Mouse (Mus musculus): ENCODE results near the gene Nsd2.

Nsd2 gene

DNA sequence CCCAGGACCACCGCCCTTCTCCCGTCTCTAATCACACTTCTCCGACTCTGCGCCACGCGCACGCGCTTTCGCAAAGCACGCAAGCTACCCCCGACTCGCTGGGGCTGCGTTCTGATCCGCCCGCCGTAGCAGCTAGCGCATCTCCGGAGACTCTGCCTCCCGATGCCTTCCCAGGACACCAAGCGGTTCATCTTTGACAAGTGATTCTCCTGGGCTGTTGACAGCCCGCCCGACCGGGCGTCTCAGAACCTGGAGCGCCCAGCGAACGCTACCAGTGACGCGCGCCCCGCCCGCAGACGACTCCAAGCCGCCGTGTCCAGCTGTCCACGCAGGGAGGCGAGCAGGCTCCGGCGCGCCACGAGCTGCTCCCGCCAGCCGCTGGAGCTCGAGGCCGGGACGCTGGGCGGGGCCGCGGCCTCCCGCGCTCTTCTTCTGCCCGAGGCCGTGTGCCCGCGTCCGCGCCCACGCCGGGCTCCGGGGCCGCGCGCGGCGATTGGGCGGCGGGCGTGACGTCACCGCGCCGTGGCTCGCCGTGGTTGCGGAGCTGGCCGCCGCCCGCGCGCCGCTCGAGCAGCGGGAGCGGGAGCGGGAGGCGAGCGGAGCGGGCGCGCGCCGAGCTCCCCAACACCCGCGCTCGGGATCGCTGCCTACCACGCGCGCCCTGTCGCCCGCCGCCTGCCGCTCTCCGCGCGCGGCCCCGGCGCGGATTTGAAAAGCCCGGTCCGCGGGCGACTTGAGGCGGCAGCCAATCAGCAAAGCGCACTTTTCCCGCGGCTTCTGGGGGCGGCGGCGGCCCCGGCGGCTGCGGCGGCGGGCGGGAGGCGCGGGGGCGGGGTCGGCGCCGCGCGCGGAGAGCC is at the start of gene Nsd2:
TSS of gene Nsd2 (plus strand) at position 850 of the 857 bp plus-strand sequence.
- DNase-seq (ENCODE audit: low spot score) = peak; percentile 89

DNA sequence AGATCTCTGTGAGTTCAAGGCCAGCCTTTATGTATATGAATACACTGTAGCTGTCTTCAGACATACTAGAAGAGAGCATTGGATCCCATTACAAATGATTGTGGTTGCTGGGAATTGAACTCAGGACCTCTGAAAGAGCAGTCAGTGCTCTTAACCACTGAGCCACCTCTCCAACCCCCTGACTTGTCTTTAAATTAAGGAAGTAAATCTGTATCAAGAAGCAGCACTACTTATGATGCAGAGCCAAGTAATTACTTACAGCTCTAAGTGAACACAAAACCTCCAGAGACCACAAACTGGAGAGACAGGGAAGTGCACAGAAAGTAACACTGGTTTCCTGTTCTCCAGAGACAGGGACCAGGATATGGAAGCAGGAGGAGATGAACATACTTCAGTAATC is 43.3 kb upstream of the Nsd2 start:
- DNase-seq (ENCODE audit: low spot score) = no peak

DNA sequence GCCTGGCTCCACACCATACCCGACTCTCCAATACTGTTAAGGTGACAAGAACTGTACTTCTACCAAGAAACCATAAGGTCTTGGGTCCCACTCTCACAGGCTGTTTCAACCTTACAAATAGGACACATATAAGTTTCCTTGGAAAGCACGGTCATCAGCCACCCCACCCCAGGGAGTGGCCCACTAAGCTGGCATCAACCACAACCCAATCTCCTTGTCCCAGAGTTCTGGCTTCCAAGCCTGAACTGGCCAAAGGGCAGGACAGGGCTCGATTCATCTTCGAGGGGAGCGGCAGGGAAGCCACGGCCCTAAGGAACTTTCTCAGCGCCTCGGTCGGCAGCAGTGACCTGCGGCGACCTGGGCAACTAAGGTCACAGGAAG is 38.6 kb upstream of the Nsd2 start:
- peak; percentile 50 for DNase-seq (ENCODE audit: low spot score)

DNA sequence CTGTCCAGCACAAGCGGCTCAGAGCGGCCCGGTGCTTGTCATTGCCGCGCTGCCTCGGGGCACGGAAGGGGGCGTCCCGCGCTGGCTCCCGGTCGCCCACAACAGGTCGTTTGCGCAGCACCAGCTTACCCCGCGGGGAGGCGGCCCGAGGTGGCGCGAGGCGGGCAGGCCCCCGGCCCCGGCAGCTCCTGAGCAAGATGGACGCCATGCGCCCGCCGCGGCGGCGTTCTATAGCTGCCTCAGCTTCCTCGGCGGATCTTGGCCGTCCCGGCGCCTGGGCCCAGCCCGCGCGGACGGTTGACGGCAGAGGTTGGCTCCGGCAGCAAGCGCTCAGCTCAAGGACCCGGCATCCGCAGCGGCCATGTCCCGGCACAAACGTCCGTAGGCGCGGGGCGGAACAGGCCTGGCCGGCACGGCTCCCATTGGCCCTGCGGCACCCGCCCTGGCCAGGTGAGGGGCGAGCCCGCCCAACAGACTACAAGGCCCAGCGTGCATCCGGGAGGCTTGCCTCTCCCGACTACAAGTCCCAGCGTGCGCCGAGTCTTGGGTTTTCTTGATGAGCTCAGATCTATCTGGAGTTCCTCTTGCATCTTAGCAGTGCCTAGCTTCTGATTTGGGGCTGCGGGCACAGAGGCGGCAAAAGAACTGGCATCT is 38.1 kb upstream of the Nsd2 start, which contains the start of gene Letm1:
TSS of gene Letm1 (minus strand) at position 473 of the 654 bp plus-strand sequence.
- peak; percentile 95 for DNase-seq (ENCODE audit: low spot score)

DNA sequence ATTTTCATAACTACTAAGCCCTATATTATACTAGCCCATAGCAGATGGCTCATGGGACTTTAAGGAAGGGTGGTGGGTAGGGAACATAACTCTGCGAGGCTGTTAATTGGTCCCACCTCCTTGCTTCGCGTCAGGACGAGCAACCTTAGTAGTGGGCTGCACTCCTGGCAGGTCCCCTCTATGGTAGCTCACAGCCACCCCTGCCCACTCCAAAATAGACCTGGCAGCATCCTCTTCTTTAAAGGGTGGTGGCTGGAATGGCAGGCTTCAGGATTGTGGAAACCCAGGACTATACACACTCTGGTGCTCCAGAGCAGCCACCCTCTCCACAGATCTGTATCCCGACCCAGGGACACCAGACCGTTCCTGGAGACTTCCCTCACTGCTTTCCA is 37.5 kb upstream of the Nsd2 start:
- no peak for DNase-seq (ENCODE audit: low spot score)

DNA sequence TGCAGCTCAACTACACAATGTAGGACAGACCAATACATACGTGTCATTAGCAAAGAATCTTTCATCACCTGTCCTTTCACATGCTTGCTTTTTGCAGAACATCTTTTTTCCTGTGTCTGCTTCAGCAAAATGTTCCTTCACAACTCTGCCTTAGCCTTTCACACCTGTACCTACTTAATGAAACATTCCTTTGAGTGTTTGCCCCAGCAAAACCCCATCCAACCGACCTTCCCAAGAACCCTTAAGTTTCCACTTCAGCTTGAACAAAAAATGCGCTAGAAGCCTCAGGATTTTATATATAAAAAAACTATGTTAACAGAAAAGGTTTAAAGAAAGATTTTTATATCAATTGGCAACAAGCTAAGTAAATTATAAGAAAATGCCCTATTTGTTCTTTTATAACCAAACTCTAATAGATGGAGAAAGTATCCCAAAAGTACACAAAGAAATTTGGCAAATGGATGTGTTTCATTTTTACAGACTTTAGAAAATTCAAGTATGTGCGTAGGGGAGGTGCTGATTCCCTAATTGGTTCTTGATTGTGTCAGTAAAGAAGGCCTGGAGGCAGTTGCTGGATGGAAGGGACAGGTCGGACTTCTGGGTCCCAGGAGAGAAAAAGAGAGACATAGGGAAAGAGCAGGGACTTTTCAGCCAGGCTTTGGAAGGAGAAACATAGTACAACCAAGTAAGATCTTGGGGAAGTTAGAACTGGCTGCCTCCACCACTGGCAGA is 28.4 kb upstream of the Nsd2 start:
- DNase-seq (ENCODE audit: low spot score) = no peak

DNA sequence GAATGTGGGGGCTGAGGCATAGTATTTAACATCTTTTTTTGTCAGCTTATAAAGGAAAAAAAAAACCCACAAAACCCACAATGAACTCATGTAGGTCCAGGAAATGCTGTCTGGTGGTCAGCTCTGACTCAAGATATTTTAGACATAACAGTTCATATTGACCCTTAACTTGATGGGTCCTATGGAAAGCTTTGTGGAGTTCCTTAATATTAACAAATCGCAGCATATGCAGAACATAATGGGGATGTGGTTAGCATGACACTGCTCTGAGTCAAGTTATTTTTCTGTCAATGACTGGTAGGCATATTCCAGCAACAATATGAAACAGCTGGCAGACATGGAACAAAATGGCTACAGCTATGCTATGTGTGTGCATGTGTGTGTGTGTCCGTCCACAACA is 17.2 kb upstream of the Nsd2 start:
- no peak for DNase-seq (ENCODE audit: low spot score)

DNA sequence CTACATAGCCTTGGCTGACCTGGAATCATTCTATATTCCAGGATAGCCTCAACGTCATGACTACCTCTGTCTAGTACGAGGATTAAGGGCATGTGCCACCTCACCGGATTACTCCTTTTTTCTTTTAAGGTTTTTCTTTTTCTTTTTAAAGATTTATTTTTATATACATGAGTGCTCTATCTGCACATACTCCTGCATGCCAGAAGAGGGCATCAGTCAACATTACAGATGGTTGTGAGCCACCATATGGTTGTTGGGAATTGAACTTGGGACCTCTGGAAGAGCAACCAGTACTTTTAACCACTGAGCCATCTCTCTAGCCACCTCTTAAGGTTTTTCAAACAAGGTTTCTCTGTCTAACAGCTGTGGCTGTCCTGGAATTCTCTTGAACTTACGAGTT is 9.0 kb upstream of the Nsd2 start:
- no peak for DNase-seq (ENCODE audit: low spot score)

DNA sequence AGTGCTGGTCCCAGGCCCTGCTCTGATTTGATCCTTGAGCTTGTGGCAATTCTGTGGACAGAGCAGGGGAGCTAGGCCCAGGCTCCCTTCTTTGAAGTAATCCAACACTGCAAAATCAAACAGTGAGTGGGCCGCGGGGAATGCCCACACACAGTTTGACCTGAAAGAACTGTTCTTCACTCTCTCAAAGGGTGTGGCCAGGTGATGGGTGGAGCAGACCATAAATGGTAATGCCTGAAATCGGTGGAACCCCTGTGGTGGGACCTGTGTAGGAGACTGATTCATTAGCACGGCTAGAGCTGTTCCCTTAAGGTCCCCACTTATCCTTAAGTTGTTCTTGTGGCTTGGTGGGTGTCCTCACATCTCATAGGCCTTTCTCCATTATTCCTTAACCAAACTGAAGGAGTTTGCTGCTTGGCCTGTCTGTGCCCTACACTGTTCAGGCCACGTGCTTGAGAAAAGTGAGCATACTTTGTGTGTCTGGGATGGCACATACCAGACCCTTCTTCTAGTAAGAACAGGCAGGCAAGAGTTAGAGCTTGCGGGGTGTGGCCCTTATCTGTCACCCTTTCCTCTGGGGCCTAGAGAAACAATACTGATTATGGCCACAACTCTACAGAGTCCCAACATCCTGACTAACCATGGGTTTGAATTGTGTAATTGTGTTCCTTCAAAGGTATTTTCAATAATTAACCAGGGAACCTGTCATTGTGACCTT is 4.4 kb upstream of the Nsd2 start:
- no peak for DNase-seq (ENCODE audit: low spot score)

DNA sequence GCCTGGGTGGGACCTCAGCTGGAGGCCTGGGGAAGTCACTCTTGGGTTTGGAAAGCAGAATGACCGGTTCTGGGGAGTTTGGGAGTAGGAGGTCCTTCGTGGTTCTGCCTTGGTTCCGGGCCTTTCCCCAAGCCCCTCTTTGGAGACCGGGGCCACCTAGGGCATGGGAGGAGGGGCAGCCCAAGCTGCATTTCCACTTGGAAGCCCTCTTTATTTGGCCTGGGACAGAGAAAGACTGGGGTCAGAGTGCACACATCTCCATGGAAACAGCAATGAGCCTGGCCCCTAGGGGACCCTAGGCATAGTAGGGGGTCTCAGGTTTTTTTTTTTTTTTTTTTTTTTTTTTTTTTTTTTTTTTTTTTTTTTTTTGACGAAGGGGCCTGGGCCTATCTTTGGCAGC is 2.4 kb upstream of the Nsd2 start:
- DNase-seq (ENCODE audit: low spot score) = no peak

DNA sequence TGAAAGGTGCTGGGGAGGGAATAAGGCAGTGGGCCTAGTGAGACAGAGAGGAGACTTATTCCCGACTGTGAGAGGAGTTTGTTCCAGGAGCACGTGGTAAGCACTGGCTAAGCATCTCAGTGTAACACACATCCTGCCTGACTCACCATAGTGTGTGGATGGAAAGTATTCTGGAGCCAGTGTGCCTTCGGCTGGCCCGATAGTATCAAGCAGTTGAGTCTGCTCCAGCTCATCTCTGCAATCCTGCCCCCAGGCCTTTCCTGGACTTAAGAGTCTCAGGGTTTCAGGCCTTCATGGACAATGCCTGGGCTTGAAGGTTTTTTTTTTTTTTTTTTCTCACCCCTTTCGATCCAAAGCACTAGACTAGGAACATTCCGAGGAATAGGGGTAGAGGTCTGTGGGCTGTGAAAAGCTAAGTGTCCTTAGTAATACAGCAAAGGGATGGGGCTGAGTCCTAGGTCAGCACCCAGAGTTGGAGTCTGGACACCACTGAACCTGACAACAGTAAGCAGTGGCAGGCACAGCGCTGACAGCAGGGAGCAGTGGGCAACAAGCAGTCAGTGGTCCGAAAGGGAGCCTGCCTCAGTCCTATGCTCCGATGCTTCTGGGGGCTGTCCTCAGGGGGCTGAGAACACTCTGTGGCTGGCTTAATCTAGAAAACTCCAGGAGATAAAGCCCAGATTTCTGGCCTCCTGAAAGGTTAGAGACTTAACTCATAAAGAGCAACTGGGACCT is 1.2 kb upstream of the Nsd2 start:
- DNase-seq (ENCODE audit: low spot score) = peak; percentile 46

DNA sequence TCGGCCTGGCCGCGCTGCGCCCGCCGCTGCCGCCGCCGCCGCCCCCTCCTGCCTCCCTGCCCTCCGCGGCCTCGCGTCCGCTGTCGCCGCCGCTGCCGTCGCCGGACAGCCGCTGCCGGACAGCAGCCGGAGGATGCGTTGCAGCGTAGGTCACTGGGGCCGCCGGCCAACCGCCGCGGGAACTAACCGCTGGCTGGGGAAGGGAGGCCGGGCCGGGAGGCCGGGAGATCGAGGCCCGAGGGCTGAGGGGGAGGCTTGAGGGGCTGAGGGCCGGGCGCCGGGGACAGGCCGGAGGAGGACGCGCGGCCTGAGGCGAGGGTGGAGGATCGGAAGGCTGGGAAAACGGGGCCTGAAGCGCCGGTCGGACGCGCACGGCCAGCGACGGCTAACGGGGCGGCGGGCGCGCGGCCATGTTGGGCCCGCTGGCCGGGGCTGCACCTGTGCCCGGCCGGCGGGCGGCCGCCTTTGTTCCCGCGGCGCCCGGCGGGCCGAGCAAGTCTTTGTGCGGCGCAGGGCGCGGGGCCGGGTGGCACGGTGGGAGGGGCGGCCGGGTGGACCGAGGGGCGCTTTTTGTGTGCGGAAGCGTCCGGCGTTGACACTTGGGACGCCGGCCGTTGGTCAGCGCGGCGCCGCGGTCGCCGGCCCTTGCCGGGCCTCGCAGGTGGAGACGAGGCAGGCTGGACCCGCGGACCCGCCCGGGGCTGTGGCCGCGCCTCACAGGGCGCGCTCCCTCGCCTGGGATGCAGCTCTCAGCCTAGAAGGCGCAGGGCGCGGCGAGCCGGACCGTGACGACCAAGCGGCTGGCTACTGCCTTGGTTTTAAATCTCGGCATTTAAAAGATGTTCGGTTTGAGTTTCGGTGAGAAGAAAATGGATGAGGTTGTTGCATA is 452 bp downstream of the Nsd2 start:
- peak; percentile 61 for DNase-seq (ENCODE audit: low spot score)

DNA sequence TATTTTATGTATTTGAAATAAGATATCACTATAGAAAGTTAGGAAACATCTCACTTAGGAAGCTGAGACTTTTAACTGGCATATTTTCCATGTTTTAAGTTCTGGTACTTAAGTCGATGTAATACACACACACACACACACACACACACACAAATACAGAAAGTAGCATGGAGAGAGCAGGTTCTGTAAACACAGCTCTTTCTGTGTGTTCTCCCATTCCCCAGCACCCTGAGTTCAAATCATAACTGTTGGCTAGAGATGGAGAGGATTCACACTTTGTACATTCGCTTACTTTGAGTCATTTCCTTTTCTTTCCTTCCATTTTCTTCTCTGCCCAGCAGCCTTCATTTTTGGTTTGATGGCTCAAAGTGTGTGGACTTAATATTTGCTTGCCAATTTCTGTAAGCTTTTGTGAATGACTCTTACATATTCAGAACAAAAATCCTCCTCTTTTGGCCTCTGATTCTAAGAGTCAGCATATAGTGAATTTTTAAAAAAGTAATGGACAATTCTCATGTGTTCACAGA is 1.4 kb downstream of the Nsd2 start:
- DNase-seq (ENCODE audit: low spot score) = peak; percentile 26

DNA sequence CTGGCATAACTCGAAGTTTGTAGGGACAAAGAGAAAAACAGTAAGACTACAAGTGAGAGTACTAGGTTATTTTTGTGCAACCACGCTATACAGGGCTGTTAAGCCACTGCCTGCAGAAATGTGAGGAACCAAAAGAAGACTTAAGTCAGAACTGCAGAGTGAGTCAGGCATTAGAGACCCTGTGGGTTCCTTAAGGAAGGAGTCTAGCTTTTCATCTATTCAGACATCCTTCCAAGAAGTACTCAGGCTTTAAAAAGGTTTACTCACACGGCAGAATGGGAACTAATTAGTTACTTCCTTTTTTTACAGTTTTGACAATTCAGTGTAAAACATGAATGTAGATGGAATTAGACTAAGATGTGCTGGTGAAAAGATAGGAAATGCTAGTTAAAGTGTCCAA is 1.9 kb downstream of the Nsd2 start:
- no peak for DNase-seq (ENCODE audit: low spot score)

DNA sequence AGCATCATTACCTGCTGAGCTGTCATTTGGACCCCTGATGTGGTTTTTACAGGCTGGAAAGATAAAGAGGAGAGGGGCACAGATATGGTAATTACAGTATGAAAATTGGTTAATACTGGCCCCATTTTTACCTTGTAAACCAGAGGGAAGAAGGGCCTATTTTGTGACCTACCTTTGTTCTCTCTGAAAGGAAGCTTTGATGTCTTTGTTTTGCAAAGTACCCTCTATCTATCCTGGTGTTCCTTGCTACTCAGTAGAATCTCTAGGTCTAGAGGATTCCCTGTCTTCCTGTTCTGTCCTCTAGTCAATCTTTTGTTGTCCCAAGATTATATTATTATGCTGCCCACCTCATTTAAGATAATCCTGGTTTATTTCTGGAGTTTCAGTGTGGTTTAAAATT is 5.5 kb downstream of the Nsd2 start:
- no peak for DNase-seq (ENCODE audit: low spot score)

DNA sequence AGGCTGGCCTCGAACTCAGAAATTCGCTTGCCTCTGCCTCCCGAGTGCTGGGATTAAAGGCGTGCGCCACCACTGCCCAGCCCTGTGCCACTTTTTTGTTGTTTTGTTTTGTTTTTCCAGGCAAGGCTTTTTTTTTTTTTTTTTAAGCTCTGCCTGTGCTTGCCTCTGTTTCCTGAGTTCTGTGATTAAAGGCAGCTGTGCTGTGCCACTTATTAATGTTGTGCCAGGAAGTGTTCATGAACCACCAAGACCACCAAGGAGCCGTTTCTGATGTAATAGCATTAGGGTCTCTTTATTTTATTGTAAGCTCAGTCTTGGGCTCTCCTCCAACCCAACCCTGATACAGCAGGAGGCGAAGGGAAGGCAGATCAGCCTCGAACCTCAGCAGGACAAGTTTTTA is 7.6 kb downstream of the Nsd2 start:
- DNase-seq (ENCODE audit: low spot score) = no peak

DNA sequence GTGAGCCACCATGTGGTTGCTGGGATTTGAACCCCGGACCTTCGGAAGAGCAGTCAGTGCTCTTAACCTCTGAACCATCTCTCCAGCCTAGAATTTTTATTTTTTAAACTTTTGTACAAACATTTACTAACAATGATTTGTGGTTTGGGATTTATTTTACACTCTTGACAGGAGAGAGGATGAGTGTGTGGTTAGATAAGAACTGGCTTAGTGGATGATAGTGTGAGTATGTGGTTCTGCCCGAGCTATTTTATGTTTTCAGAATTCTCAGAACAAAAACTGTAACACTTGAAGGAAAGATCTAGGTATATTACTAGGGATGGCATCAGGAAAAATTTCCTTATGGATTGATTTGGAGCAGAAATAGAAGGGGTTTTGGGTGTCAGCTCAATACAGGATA is 9.4 kb downstream of the Nsd2 start:
- DNase-seq (ENCODE audit: low spot score) = no peak

DNA sequence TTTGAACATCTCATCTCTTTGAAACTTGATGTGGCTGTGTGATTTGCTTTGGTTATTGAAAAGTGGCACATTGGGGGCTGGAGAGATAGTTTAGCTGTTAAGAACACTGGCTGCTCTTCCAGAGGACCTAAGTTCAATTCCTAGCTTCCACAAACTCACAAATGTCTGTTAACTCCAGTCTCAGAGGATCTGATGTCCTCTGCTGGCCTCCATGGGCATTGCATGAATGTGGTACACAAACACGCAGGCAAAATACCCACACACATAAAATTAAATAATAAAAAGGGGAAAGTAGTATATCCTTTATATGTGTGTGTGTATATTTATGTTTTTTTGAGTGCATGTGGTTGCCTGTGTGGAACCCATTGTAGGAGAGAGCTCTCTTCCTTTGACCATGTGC is 10.3 kb downstream of the Nsd2 start:
- no peak for DNase-seq (ENCODE audit: low spot score)

DNA sequence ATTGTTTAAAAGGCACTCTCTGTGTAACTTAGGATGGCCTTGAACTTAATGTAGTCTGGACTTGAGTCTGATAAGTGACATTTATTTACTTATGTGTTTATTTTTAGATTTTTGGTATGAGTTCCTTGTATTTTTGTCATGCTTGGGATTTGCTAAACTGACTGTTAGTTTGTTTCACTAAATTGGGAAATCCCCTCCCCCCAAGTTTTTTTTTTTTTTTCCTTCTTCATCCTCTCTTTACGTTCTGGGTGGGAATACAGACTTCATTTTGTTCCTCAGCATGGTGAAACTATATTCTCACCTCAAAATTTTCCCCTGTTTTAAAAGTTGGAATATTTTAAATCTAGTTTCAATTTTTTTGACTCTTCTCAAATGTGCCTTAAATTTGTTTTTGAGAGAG is 20.8 kb downstream of the Nsd2 start:
- no peak for DNase-seq (ENCODE audit: low spot score)

DNA sequence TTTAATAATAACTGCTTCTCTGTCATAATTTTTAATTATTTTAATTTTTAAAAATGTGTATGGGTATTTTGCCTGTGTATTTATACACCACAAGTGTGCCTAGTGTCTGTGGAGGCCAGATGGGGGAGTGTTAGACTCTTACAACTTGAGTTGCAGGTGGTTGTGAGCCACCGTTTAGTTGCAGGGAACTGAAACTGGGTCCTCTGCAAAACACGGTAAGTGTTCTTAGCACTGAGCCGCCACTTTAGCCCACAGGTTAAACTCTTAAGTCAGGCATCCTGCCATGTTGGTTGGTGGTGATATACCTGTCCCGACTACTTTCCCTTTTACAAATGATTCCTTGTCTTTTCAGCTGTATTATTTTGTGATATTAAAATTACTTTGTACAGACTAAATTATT is 22.0 kb downstream of the Nsd2 start:
- no peak for DNase-seq (ENCODE audit: low spot score)

All from adipocyte (in vitro differentiated cells).